Mouse (Mus musculus) kidney, embryonic 15.5 days (tissue): ENCODE data around the gene Vps11. TPM values are rescaled to one million over a fixed set of nuclear protein-coding genes. Genes with fewer than 3 reads are reported as not detected.
"Not testable (repeated sequence)": the region's sequence is repeated elsewhere in the genome, so short reads cannot be mapped to it uniquely, and the experiment has no call there.

Experiments
- ATAC-seq: fragments of 200-750 bp; cut with Nextera tagmentation; replicated peaks from 2 replicates; pipeline ENCODE4 v1.8.0; 2017; ENCODE audit warnings: moderate TSS enrichment; ENCODE audit not compliant: low FRiP score
- H3K27ac ChIP-seq: fragments of 300-500 bp; sonication (generic); 2 replicates; pipeline ENCODE4 v1.5.1; 2015; ENCODE audit warnings: mild to moderate bottlenecking, inconsistent platforms
- H3K27me3 ChIP-seq: fragments of 300-500 bp; sonication (generic); 2 replicates; pipeline ENCODE4 v1.6.1; 2015; ENCODE audit warnings: inconsistent platforms
- H3K36me3 ChIP-seq: fragments of 300-500 bp; sonication (generic); 2 replicates; pipeline ENCODE4 v1.6.1; 2015; ENCODE audit warnings: inconsistent platforms
- H3K4me1 ChIP-seq: fragments of 300-500 bp; sonication (generic); 2 replicates; pipeline ENCODE4 v1.6.1; 2015; ENCODE audit warnings: inconsistent platforms
- H3K4me2 ChIP-seq: fragments of 300-500 bp; sonication (generic); 2 replicates; pipeline ENCODE4 v1.6.1; 2015; ENCODE audit warnings: moderate library complexity, mild to moderate bottlenecking, inconsistent platforms
- H3K4me3 ChIP-seq: fragments of 300-500 bp; sonication (generic); replicated peaks from 2 replicates; pipeline ENCODE4 v1.5.1; 2015; ENCODE audit warnings: mild to moderate bottlenecking, inconsistent platforms
- H3K9ac ChIP-seq: fragments of 300-500 bp; sonication (generic); 2 replicates; pipeline ENCODE4 v1.6.1; 2015; ENCODE audit warnings: mild to moderate bottlenecking, inconsistent platforms
- H3K9me3 ChIP-seq: fragments of 300-500 bp; sonication (generic); replicated peaks from 2 replicates; pipeline ENCODE4 v1.6.1; 2016; ENCODE audit warnings: inconsistent platforms
- WGBS: fragments of 180-500 bp; shearing (Covaris S2); methylation state at CpG from one replicate; pipeline ENCODE4 v1.1.7; 2015; ENCODE audit warnings: mixed read lengths; 5-methylcytosine and 5-hydroxymethylcytosine counted together
- microRNA-seq: library from miRNA; unstranded; fragments of <30 nt; microRNA quantifications from one replicate; pipeline ENCODE4, GENCODE M21; 2016
- polyA plus RNA-seq: library from polyadenylated mRNA; unstranded; fragments of >200 nt; fragmentation: Nextera tagmentation; extraction: Ambion mirVana; gene quantifications from 2 replicates; pipeline ENCODE4 v1.2.1, GENCODE M21; 2015

Gene Vps11
- polyA plus RNA-seq, 1 experiment from 2014 or later = 32.9 TPM

GRCm38 (mm10) chr9:44305466-44306079 is 55.9 kb downstream of the Vps11 start, which contains the start of gene Hinfp:
Gene Hinfp, minus strand, starts transcription at chr9:44305671.
- Histone ChIP-seq H3K9ac (peak within 1 kb of the TSS; percentile 72), H3K4me1 (peaks cover 16% of the 10 kb centered on the region), H3K36me3 (peaks cover 30% of the 10 kb centered on the region), H3K9me3 (no peaks in the 10 kb centered on the region), H3K4me3 (peak within 1 kb of the TSS; percentile 61), H3K27ac (peak within 1 kb of the TSS; percentile 72), H3K4me2 (peak within 1 kb of the TSS; percentile 75), H3K27me3 (no peaks in the 10 kb centered on the region)
- ATAC-seq = peak; percentile 99
- under 1% methylated on average over 54 of the region's 54 CpGs for WGBS

- not testable (repeated sequence) for ATAC-seq, H3K4me2 ChIP-seq, H3K9me3 ChIP-seq, H3K4me3 ChIP-seq, H3K27me3 ChIP-seq, H3K9ac ChIP-seq, H3K27ac ChIP-seq
- Histone ChIP-seq H3K4me1 (peaks cover 13% of the 10 kb centered on the region), H3K36me3 (peaks cover 80% of the 10 kb centered on the region)
- WGBS = 91% methylated on average over 3 of the region's 3 CpGs
These were observed 61.5 kb downstream of the Vps11 start for GRCm38 (mm10) chr9:44300001-44300400.

Small RNA genes lying within 50 kb of the gene (microRNA-seq; reads per million reads assigned to microRNA genes)
- gene Gm44335 (not detected), gene Mir7085 (not detected)

Other genes starting within 250 kb of the Vps11 start
- gene Gm49380, start 248.2 kb downstream of the Vps11 start, polyA plus RNA-seq = 0.17 and 0.21 TPM in 2 replicates
- gene Rnf26, start 248.2 kb downstream of the Vps11 start, polyA plus RNA-seq = 70.9 and 78.3 TPM in 2 replicates
- gene Mcam, start 227.2 kb downstream of the Vps11 start, polyA plus RNA-seq = 44.2 and 47.0 TPM in 2 replicates
- gene Cbl, start 127.6 kb downstream of the Vps11 start, polyA plus RNA-seq = 18.6 and 22.9 TPM in 2 replicates
- gene Ccdc153, start 121.0 kb downstream of the Vps11 start, polyA plus RNA-seq = not detected in 2 replicates
- gene Pdzd3, start 110.2 kb downstream of the Vps11 start, polyA plus RNA-seq = 7.8 and 8.5 TPM in 2 replicates
- gene Nlrx1, start 93.1 kb downstream of the Vps11 start, polyA plus RNA-seq = 6.5 and 7.9 TPM in 2 replicates
- 2.5 and 3.4 TPM in 2 replicates for gene Abcg4, start 73.1 kb downstream of the Vps11 start, polyA plus RNA-seq
- 27.1 and 27.9 TPM in 2 replicates for gene Hinfp, start 56.0 kb downstream of the Vps11 start, polyA plus RNA-seq
- gene C2cd2l, start 41.4 kb downstream of the Vps11 start, polyA plus RNA-seq = 6.6 and 8.8 TPM in 2 replicates
- gene Dpagt1, start 35.7 kb downstream of the Vps11 start, polyA plus RNA-seq = 41.7 and 46.7 TPM in 2 replicates
- 390 and 426 TPM in 2 replicates for gene H2afx, start 27.0 kb downstream of the Vps11 start, polyA plus RNA-seq
- 126 and 145 TPM in 2 replicates for gene Hmbs, start 17.4 kb downstream of the Vps11 start, polyA plus RNA-seq
- 43.9 and 48.2 TPM in 2 replicates for gene Hyou1, start 17.8 kb upstream of the Vps11 start, polyA plus RNA-seq
- gene Slc37a4, start 35.2 kb upstream of the Vps11 start, polyA plus RNA-seq = 47.5 and 48.4 TPM in 2 replicates
- gene Rps25, start 45.5 kb upstream of the Vps11 start, polyA plus RNA-seq = 1,882 and 2,019 TPM in 2 replicates
- gene Trappc4, start 45.9 kb upstream of the Vps11 start, polyA plus RNA-seq = 135 and 138 TPM in 2 replicates
- 29.1 and 30.9 TPM in 2 replicates for gene Ccdc84, start 56.9 kb upstream of the Vps11 start, polyA plus RNA-seq
- not detected in 2 replicates for gene Foxr1, start 79.5 kb upstream of the Vps11 start, polyA plus RNA-seq
- gene Upk2, start 93.3 kb upstream of the Vps11 start, polyA plus RNA-seq = 0.60 and 2.5 TPM in 2 replicates
- gene Bcl9l, start 121.2 kb upstream of the Vps11 start, polyA plus RNA-seq = 11.3 and 11.7 TPM in 2 replicates
- gene Cxcr5, start 200.2 kb upstream of the Vps11 start, polyA plus RNA-seq = not detected in 2 replicates
- gene Ddx6, start 243.2 kb upstream of the Vps11 start, polyA plus RNA-seq = 16.7 and 17.9 TPM in 2 replicates